Mouse (Mus musculus) heart, adult 2 months (tissue): ENCODE data around the gene Fut1.

Experiments used
- CTCF ChIP-seq: fragments of 200-600 bp; IDR thresholded peaks from 2 replicates; pipeline ENCODE4 v1.8.1; 2022; ENCODE audit warnings: antibody characterized with exemption, mild to moderate bottlenecking, moderate library complexity
- POLR2A ChIP-seq: fragments of 200-500 bp; IDR thresholded peaks from 2 replicates; pipeline ENCODE4 v1.6.1; 2011; ENCODE audit warnings: mild to moderate bottlenecking, low read depth, low read length, control low read depth; ENCODE audit not compliant: insufficient read depth

DNA sequence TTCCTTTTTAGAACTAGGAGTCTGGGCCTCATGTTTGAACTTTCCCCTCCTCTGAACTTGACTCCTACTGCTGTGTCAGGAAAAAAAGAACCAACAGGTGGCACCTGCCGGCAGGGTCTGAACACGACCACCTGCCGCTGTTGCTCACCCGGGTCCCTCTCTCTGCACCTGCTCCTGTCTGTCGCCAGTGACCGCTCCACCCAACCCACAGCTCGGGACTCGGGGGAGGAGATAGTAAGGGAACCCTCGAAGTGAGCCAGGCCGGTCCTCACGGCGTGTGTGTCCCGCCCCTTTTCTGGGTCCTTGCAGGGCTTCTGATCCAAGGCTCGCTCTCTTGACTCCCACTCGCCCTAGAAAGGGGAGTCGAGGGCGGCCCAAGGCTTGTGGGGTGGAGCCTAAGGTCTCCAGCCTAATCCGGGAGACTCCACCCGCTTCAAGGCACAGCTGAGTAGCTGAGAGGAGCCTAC is 22.5 kb downstream of the Fut1 start, which contains the start of gene Mamstr:
- TF ChIP-seq CTCF = no peak
- no peak for TF ChIP-seq POLR2A
